Mouse (Mus musculus) small intestine, adult 10 weeks (tissue): ENCODE results near the gene Txn1. TPM values are rescaled to one million over a fixed set of nuclear protein-coding genes. Genes with fewer than 3 reads are reported as not detected.

Experiments used
- polyA plus RNA-seq: library from polyadenylated mRNA; stranded (reverse); fragments of 350-450 nt; fragmentation: Illumina TruSeq; extraction: RNeasy Lipid Tissue Mini Kit (QIAGEN cat#74804); gene quantifications from one replicate; pipeline ENCODE4 v1.2.3, GENCODE M21; 2014; ENCODE audit warnings: low replicate concordance

Gene Txn1
- 2,277 TPM for polyA plus RNA-seq

DNA sequence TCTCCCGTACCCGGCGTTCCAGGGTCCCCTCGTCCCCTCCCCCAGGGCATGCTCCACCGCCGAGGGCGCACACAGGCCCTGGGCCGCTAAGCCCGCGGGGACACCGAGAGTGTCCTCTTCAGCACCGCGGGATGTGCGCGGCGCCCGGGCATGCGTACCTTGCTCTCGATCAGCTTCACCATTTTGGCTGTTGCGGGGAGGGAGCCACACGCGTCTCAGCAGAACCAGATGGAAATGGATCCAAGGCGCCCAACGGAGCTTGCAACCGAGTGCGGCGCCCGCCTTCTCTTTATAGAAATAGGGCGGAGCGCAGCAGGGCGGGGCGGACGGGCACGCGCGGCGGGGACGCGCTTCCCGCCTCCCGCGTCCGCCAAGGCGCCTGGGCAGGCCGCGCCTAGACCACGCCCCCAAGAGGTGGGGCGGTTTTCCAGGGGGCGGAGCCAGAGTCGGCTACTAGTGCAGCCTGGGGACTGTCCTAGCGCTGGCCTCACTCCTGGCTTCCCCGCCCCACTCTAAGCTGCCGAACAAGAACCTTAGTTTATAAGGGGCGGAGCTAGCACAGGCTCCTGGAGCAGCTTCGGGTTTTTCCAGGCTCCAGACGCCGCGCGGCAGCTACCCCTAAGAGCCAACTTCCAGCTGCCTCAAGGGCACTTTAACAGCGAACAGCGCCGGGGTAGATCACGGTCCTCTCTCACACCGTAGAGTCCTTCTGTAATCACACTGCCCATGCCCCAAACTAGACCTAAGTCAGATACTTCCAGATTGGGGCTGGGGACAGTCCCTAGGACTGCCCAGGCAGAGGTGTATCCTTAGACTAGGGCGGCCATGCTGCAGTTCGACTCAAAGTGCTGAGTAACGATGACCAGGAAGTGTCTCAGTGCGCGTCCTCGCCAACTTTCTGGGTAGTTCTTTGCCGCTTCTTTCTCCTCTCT lies at the start of gene Txn1:
Gene Txn1, minus strand, starts transcription at position 383 of the 932 bp plus-strand sequence.

GRCm38 (mm10) chr4:57916201-57916661 lies 40.0 kb downstream of the Txn1 start, which contains the start of gene D630039A03Rik:
TSS of gene D630039A03Rik (minus strand) at chr4:57916297.

Other genes with a start within 250 kb of the Txn1 start
- 9.9 TPM for gene Akap2, start 238.8 kb downstream of the Txn1 start, polyA plus RNA-seq
- gene D630039A03Rik, start 40.1 kb downstream of the Txn1 start, polyA plus RNA-seq: 25.1 TPM
- not detected for gene Txndc8, start 52.7 kb upstream of the Txn1 start, polyA plus RNA-seq